Comparison of ENCODE assay signal across 15 mouse cellular contexts in genomic region chr13:35880555-35881046, GRCm38 (mm10). TPM values are rescaled to one million over a fixed set of nuclear protein-coding genes. Genes with fewer than 3 reads are reported as not detected.
DNase-seq lines count a peak whose midpoint lies in the region; ATAC-seq and TF ChIP-seq lines count a peak whose summit lies in the region.
"Had no signal": no experiment of that assay in that cellular context is flagged by ENCODE, and none has a peak within 500 bp of the region (broad histone marks: within the 10 kb centered on the region; RNA-seq: fewer than 3 reads in every experiment).

No protein-coding gene starts in this region.

- H3K4me2 ChIP-seq in kidney, embryonic 16.5 days (replicated peaks; ENCODE audit: low read depth, low read length): no peak overlapping the region
- no peak overlapping the region for H3K4me2 ChIP-seq in neural tube, embryonic 13.5 days
- no peak overlapping the region for H3K4me2 ChIP-seq in neural tube, embryonic 15.5 days
- H3K4me2 ChIP-seq: embryonic facial prominence, embryonic 15.5 days had no signal

- H3K4me3 ChIP-seq in kidney, adult 2 months (ENCODE audit: insufficient read depth, low read depth, low read length): no peak overlapping the region
- H3K4me3 ChIP-seq in kidney, embryonic 16.5 days (ENCODE audit: low read length): no peak overlapping the region
- H3K4me3 ChIP-seq in neural tube, embryonic 13.5 days: no peak overlapping the region
- no peak overlapping the region for H3K4me3 ChIP-seq in neural tube, embryonic 15.5 days (replicated peaks)
- H3K4me3 ChIP-seq: embryonic facial prominence, embryonic 15.5 days had no signal

- H3K9me3 ChIP-seq in kidney, embryonic 16.5 days (ENCODE audit: low read length): no peaks in the 10 kb centered on the region
- H3K9me3 ChIP-seq in neural tube, embryonic 13.5 days: no peaks in the 10 kb centered on the region
- no peaks in the 10 kb centered on the region for H3K9me3 ChIP-seq in neural tube, embryonic 15.5 days (replicated peaks)
- H3K9me3 ChIP-seq: embryonic facial prominence, embryonic 15.5 days had no signal

- intact Hi-C loops in heart, postnatal 25 days (cut with DNase I): no loop called here

- H3K27ac ChIP-seq in kidney, adult 2 months (ENCODE audit: insufficient read depth, low read depth, low read length): no peak overlapping the region
- H3K27ac ChIP-seq in kidney, embryonic 16.5 days (ENCODE audit: low read length): no peak overlapping the region
- no peak overlapping the region for H3K27ac ChIP-seq in neural tube, embryonic 13.5 days (replicated peaks)
- H3K27ac ChIP-seq in neural tube, embryonic 15.5 days (replicated peaks): no peak overlapping the region
- H3K27ac ChIP-seq: embryonic facial prominence, embryonic 15.5 days; kidney, postnatal 0 days; liver, embryonic 14.5 days; macrophage had no signal

- DNase-seq in cerebellum, postnatal 14 days: peak; percentile 60 to 66
- DNase-seq in cerebellum, adult 8-10 months: no peak
- peak; percentile 88 for DNase-seq in kidney, adult 2 months
- DNase-seq in frontal cortex, postnatal 10 days (ENCODE audit: low spot score in 2 of 2): no peak
- no peak for DNase-seq in heart, postnatal 25 days (ENCODE audit: low spot score)
- DNase-seq: adrenal gland, adult 2 months; heart, adult 11 months; retina, postnatal 1 day had no signal

- H3K4me1 ChIP-seq in kidney, adult 2 months (ENCODE audit: control insufficient read depth, insufficient read depth, low read length): no peaks in the 10 kb centered on the region
- H3K4me1 ChIP-seq in kidney, embryonic 16.5 days (ENCODE audit: insufficient read depth, low read length): 0 out of 2 replicates have a peak, but pooled peaks cover 3% of the 10 kb centered on the region
- peaks cover 9% of the 10 kb centered on the region; the same call in 1 of the 2 replicates for H3K4me1 ChIP-seq in neural tube, embryonic 13.5 days (replicated peaks)
- 0 out of 2 replicates have a peak, but pooled peaks cover 9% of the 10 kb centered on the region for H3K4me1 ChIP-seq in neural tube, embryonic 15.5 days

- whole genome bisulfite sequencing in kidney, adult 2 months: 50% methylated on average over 6 of the region's 6 CpGs
- WGBS in kidney, embryonic 16.5 days: 82% methylated on average over 6 of the region's 6 CpGs
- 70% methylated on average over 6 of the region's 6 CpGs for WGBS in neural tube, embryonic 13.5 days
- WGBS in neural tube, embryonic 15.5 days: 62% methylated on average over 6 of the region's 6 CpGs

- no peaks in the 10 kb centered on the region for H3K36me3 ChIP-seq in kidney, adult 2 months (ENCODE audit: control insufficient read depth, insufficient read depth, low read length)
- H3K36me3 ChIP-seq in kidney, embryonic 16.5 days (ENCODE audit: insufficient read depth, low read length): no peaks in the 10 kb centered on the region
- no peaks in the 10 kb centered on the region for H3K36me3 ChIP-seq in neural tube, embryonic 13.5 days
- H3K36me3 ChIP-seq in neural tube, embryonic 15.5 days: no peaks in the 10 kb centered on the region
- H3K36me3 ChIP-seq: embryonic facial prominence, embryonic 15.5 days had no signal

- no peak for ATAC-seq in kidney, embryonic 16.5 days (ENCODE audit: low FRiP score, low TSS enrichment)
- 0 out of 2 replicates have a peak, but pooled peaks have one; percentile 15 for ATAC-seq in neural tube, embryonic 13.5 days (ENCODE audit: low read depth)
- no peak for ATAC-seq in neural tube, embryonic 15.5 days (ENCODE audit: low FRiP score)

- no peaks in the 10 kb centered on the region for H3K27me3 ChIP-seq in kidney, adult 2 months (replicated peaks; ENCODE audit: control insufficient read depth, insufficient read depth, low read length)
- no peaks in the 10 kb centered on the region for H3K27me3 ChIP-seq in kidney, embryonic 16.5 days (ENCODE audit: insufficient read depth, low read length)
- H3K27me3 ChIP-seq in neural tube, embryonic 13.5 days: no peaks in the 10 kb centered on the region
- no peaks in the 10 kb centered on the region for H3K27me3 ChIP-seq in neural tube, embryonic 15.5 days (replicated peaks)
- H3K27me3 ChIP-seq: embryonic facial prominence, embryonic 15.5 days had no signal

- H3K9ac ChIP-seq in kidney, embryonic 16.5 days (replicated peaks; ENCODE audit: low read length): no peak overlapping the region
- no peak overlapping the region for H3K9ac ChIP-seq in neural tube, embryonic 13.5 days
- H3K9ac ChIP-seq in neural tube, embryonic 15.5 days (replicated peaks): no peak overlapping the region
- H3K9ac ChIP-seq: embryonic facial prominence, embryonic 15.5 days; liver, embryonic 14.5 days had no signal

- TF ChIP-seq CTCF in kidney, adult 2 months (conservative IDR thresholded peaks at IDR 0.05; ENCODE audit: insufficient read depth, insufficient read length, low read depth, low read length): no peak

- TF ChIP-seq POLR2A in kidney, adult 2 months (IDR thresholded peaks at IDR 0.05; ENCODE audit: low read depth, low read length): no peak

RNA-seq across cellular contexts. Expression of gene Rpp40, which starts 25.6 kb away (rescaled TPM):
- polyA plus RNA-seq in kidney, adult 2 months (2012; rRNA removed): 5.0 and 6.6 TPM in 2 replicates
- 14.3 and 16.1 TPM in 2 replicates for polyA plus RNA-seq in kidney, embryonic 16.5 days (2015; fragmentation: Nextera tagmentation; extraction: Ambion mirVana)
- polyA plus RNA-seq in neural tube, embryonic 13.5 days (2015; fragmentation: Nextera tagmentation; extraction: Ambion mirVana): 11.6 and 13.4 TPM in 2 replicates
- 7.9 and 12.0 TPM in 2 replicates for polyA plus RNA-seq in neural tube, embryonic 15.5 days (2015; fragmentation: Nextera tagmentation; extraction: Ambion mirVana)
- 1 to 10 TPM; 2.9 to 5.1 TPM for total RNA-seq in heart, postnatal 25 days (2021)

Comparison
In these comparisons a context has a peak if more than half of its experiments do, and no peak if none do; other contexts are left out.
1. DNase-seq: peak in cerebellum, postnatal 14 days (2 of 2) and kidney, adult 2 months (single experiment); none in cerebellum, adult 8-10 months (single experiment), frontal cortex, postnatal 10 days (0 of 2) and heart, postnatal 25 days (single experiment).